Mouse (Mus musculus) midbrain, embryonic 12.5 days (tissue): ENCODE data around the gene Chia1. TPM values are rescaled to one million over a fixed set of nuclear protein-coding genes. Genes with fewer than 3 reads are reported as not detected.
"Not testable (repeated sequence)": the region's sequence is repeated elsewhere in the genome, so short reads cannot be mapped to it uniquely, and the experiment has no call there.

Experiments
- ATAC-seq: fragments of 200-750 bp; cut with Nextera tagmentation; 2 replicates; pipeline ENCODE4 v1.8.0; 2017; ENCODE audit warnings: low read depth, moderate TSS enrichment, moderate library complexity; ENCODE audit not compliant: low FRiP score
- H3K27ac ChIP-seq: fragments of 300-500 bp; sonication (generic); replicated peaks from 2 replicates; pipeline ENCODE4 v1.5.1; 2016; ENCODE audit warnings: mild to moderate bottlenecking
- H3K27me3 ChIP-seq: fragments of 300-500 bp; sonication (generic); 2 replicates; pipeline ENCODE4 v1.6.1; 2016; ENCODE audit warnings: mild to moderate bottlenecking
- H3K36me3 ChIP-seq: fragments of 300-500 bp; sonication (generic); 2 replicates; pipeline ENCODE4 v1.6.1; 2016
- H3K4me1 ChIP-seq: fragments of 300-500 bp; sonication (generic); 2 replicates; pipeline ENCODE4 v1.6.1; 2016
- H3K4me2 ChIP-seq: fragments of 300-500 bp; sonication (generic); replicated peaks from 2 replicates; pipeline ENCODE4 v1.6.1; 2016; ENCODE audit warnings: mild to moderate bottlenecking, moderate library complexity
- H3K4me3 ChIP-seq: fragments of 300-500 bp; sonication (generic); 2 replicates; pipeline ENCODE4 v1.5.1; 2016; ENCODE audit warnings: mild to moderate bottlenecking
- H3K9ac ChIP-seq: fragments of 300-500 bp; sonication (generic); replicated peaks from 2 replicates; pipeline ENCODE4 v1.6.1; 2016; ENCODE audit warnings: mild to moderate bottlenecking, moderate library complexity
- H3K9me3 ChIP-seq: fragments of 300-500 bp; sonication (generic); 2 replicates; pipeline ENCODE4 v1.6.1; 2016; ENCODE audit warnings: mild to moderate bottlenecking
- WGBS: fragments of 180-500 bp; shearing (Covaris S2); methylation state at CpG from one replicate; pipeline ENCODE4 v1.1.7; 2016; 5-methylcytosine and 5-hydroxymethylcytosine counted together
- polyA plus RNA-seq: library from polyadenylated mRNA; unstranded; fragments of >200 nt; fragmentation: Nextera tagmentation; extraction: Ambion mirVana; gene quantifications from 2 replicates; pipeline ENCODE4 v1.2.1, GENCODE M21; 2016

Gene Chia1
- polyA plus RNA-seq, 1 experiment from 2014 or later: 0.14 TPM

DNA sequence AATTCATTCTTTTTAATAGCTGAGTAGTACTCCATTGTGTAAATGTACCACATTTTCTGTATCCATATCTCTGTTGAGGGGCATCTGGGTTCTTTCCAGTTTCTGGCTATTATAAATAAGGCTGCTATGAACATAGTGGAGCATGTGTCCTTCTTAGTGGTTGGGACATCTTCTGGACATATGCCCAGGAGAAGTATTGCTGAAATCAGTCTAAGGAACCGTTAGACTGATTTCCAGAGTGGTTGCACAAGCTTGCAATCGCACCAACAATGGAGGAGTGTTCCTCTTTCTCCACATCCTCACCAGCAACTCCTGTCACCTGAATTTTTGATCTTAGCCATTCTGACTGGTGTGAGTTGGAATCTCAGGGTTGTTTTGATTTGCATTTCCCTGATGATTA lies 59.5 kb downstream of the Chia1 start:
- not testable (repeated sequence) for H3K4me3 ChIP-seq, H3K27ac ChIP-seq, H3K4me2 ChIP-seq, H3K27me3 ChIP-seq, H3K9ac ChIP-seq, H3K9me3 ChIP-seq, ATAC-seq, H3K36me3 ChIP-seq, H3K4me1 ChIP-seq
- 85% methylated on average over 2 of the region's 2 CpGs for WGBS

DNA sequence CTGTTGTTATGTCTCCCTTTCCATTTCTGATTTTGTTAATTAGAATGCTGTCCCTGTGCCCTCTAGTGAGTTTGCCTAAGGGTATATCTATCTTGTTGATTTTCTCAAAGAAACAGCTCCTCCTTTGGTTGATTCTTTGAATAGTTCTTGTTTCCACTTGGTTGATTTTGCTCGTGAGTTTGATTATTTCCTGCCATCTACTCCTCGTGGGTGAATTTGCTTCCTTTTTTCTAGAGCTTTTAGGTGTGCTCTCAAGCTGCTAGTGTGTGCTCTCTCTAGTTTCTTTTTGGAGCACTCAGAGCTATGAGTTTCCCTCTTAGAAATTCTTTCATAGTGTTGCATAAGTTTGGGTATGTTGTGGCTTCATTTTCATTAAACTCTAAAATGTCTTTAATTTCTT lies 61.9 kb downstream of the Chia1 start:
- not testable (repeated sequence) for H3K9me3 ChIP-seq, H3K9ac ChIP-seq, ATAC-seq, H3K4me3 ChIP-seq, H3K4me2 ChIP-seq, H3K4me1 ChIP-seq, H3K27me3 ChIP-seq, H3K27ac ChIP-seq, H3K36me3 ChIP-seq
- WGBS: 58% methylated on average over 2 of the region's 2 CpGs

DNA sequence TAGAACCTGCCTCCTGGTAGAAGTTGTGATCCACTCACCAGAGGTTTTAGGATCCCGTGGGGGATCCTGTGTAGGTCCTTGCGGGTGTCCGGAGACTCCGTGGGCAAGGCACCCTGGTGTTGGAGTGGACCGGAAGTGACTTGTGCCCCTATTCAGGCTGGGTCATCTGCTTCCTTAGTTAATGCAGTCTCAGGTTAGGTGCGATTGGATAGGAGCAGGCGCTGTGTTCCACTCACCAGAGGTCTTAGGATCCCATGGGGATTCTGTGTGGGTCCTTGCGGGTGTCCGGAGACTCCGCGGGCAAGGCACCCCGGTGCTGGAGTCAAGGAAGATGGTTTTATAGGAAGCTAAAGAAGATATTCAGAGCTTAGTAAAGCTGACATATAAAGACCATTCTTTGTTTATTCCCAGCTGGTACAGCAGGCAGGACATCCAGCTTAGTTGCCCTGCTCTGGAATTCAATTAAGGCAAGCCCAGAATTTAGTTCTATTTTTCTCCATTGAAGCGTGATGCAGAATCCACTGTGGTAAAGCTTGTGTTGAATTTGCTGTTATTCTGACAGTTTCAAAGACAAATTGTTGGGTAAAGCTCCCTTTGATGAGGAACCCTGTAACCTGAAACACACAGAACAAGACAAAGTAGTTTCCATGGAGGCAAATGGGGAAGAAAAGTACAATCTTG lies 64.6 kb downstream of the Chia1 start:
- no peaks in the 10 kb centered on the region for H3K36me3 ChIP-seq
- peaks cover 5% of the 10 kb centered on the region; the same call in 1 of the 2 replicates for H3K4me1 ChIP-seq
- no peak overlapping the region for H3K4me2 ChIP-seq
- WGBS: 77% methylated on average over 13 of the region's 13 CpGs
- no peaks in the 10 kb centered on the region for H3K27me3 ChIP-seq
- no peak overlapping the region for H3K9ac ChIP-seq
- peak; percentile 58 for ATAC-seq
- H3K9me3 ChIP-seq: peaks cover 4% of the 10 kb centered on the region; the same call in 1 of the 2 replicates
- no peak overlapping the region for H3K27ac ChIP-seq
- no peak overlapping the region for H3K4me3 ChIP-seq

Other genes with a start within 250 kb of the Chia1 start
- gene Adora3, start 242.4 kb upstream of the Chia1 start, polyA plus RNA-seq: 0.12 TPM in 1 of 2 replicates, not detected in the other
- not detected in 2 replicates for gene Tmigd3, start 242.3 kb upstream of the Chia1 start, polyA plus RNA-seq
- 0.34 and 0.41 TPM in 2 replicates for gene I830077J02Rik, start 180.6 kb upstream of the Chia1 start, polyA plus RNA-seq
- gene Wdr77, start 153.9 kb upstream of the Chia1 start, polyA plus RNA-seq: 115 and 120 TPM in 2 replicates
- gene Atp5f1, start 153.1 kb upstream of the Chia1 start, polyA plus RNA-seq: 477 and 483 TPM in 2 replicates
- 3.5 and 4.3 TPM in 2 replicates for gene Ovgp1, start 139.5 kb upstream of the Chia1 start, polyA plus RNA-seq
- 0.34 and 0.71 TPM in 2 replicates for gene Pifo, start 98.6 kb upstream of the Chia1 start, polyA plus RNA-seq
- gene Chil5, start 80.4 kb upstream of the Chia1 start, polyA plus RNA-seq: 0.24 TPM in 1 of 2 replicates, not detected in the other
- not detected in 2 replicates for gene Chil3, start 54.3 kb downstream of the Chia1 start, polyA plus RNA-seq
- gene Chil4, start 106.3 kb downstream of the Chia1 start, polyA plus RNA-seq: not detected in 2 replicates